Mouse (Mus musculus) embryonic facial prominence, embryonic 12.5 days (tissue): ENCODE measurements at regions not wholly inside any gene's neighbourhood (a gene's known extent, or its start where the extent isn't known, plus 50 kb on each side); places are given as distances from the start of the nearest gene placed in this dataset.
"Not testable (repeated sequence)": the region's sequence is repeated elsewhere in the genome, so short reads cannot be mapped to it uniquely, and the experiment has no call there.

Source experiments
- ATAC-seq: fragments of 200-750 bp; cut with Nextera tagmentation; 2 replicates; pipeline ENCODE4 v1.8.0; 2017; ENCODE audit not compliant: insufficient number of reproducible peaks, insufficient read depth, low FRiP score, low TSS enrichment
- H3K27ac ChIP-seq: fragments of 300-500 bp; sonication (generic); 2 replicates; pipeline ENCODE4 v1.5.1; 2016; ENCODE audit warnings: mild to moderate bottlenecking
- H3K27me3 ChIP-seq: fragments of 300-500 bp; sonication (generic); 2 replicates; pipeline ENCODE4 v1.6.1; 2016; ENCODE audit warnings: mild to moderate bottlenecking, moderate library complexity
- H3K36me3 ChIP-seq: fragments of 300-500 bp; sonication (generic); 2 replicates; pipeline ENCODE4 v1.6.1; 2016; ENCODE audit warnings: mild to moderate bottlenecking
- H3K4me1 ChIP-seq: fragments of 300-500 bp; sonication (generic); 2 replicates; pipeline ENCODE4 v1.6.1; 2016
- H3K4me2 ChIP-seq: fragments of 300-500 bp; sonication (generic); replicated peaks from 2 replicates; pipeline ENCODE4 v1.6.1; 2016; ENCODE audit warnings: mild to moderate bottlenecking, moderate library complexity
- H3K4me3 ChIP-seq: fragments of 300-500 bp; sonication (generic); 2 replicates; pipeline ENCODE4 v1.5.1; 2016; ENCODE audit warnings: mild to moderate bottlenecking
- H3K9ac ChIP-seq: fragments of 300-500 bp; sonication (generic); 2 replicates; pipeline ENCODE4 v1.6.1; 2016; ENCODE audit warnings: mild to moderate bottlenecking, moderate library complexity
- H3K9me3 ChIP-seq: fragments of 300-500 bp; sonication (generic); 2 replicates; pipeline ENCODE4 v1.6.1; 2016; ENCODE audit warnings: mild to moderate bottlenecking, moderate library complexity
- WGBS: fragments of 180-500 bp; shearing (Covaris S2); methylation state at CpG from one replicate; pipeline ENCODE4 v1.1.7; 2016; 5-methylcytosine and 5-hydroxymethylcytosine counted together

GRCm38 (mm10) chr3:9100761-9101160 lies 509.1 kb downstream of the Zfp704 start:
- Histone ChIP-seq H3K27me3 (no peaks in the 10 kb centered on the region), H3K9ac (no peak overlapping the region), H3K4me3 (no peak overlapping the region), H3K4me1 (no peaks in the 10 kb centered on the region), H3K36me3 (no peaks in the 10 kb centered on the region), H3K27ac (no peak overlapping the region), H3K4me2 (no peak overlapping the region), H3K9me3 (no peaks in the 10 kb centered on the region)
- 78% methylated on average over 8 of the region's 8 CpGs for WGBS
- no peak for ATAC-seq

GRCm38 (mm10) chr3:9098441-9098840 lies 511.4 kb downstream of the Zfp704 start:
- Histone ChIP-seq H3K27me3 (no peaks in the 10 kb centered on the region), H3K27ac (no peak overlapping the region), H3K4me2 (no peak overlapping the region), H3K9ac (no peak overlapping the region), H3K9me3 (no peaks in the 10 kb centered on the region), H3K4me1 (no peaks in the 10 kb centered on the region), H3K36me3 (no peaks in the 10 kb centered on the region), H3K4me3 (no peak overlapping the region)
- no peak for ATAC-seq
- 78% methylated on average over 10 of the region's 10 CpGs for WGBS

DNA sequence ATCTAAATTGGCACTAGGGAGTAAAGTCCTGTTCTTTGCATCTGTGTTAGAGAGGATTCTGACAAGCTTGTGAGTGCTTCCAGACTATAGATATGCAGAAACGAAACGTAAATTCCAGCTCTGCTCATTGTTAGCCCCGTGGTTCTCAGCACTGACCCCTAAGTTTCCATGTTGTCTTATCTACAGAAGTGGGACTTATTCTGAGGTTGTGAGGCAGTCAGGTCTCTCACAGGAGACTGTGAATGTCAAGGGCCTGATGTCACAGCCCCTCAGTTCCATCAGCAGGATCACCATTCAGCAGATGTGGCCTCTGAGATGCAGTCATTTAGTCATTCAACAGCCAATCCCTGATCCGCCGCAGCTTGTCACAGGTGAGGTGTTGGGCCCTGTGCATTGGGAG lies 525.8 kb downstream of the Zfp704 start:
- WGBS: 90% methylated on average over 5 of the region's 5 CpGs
- Histone ChIP-seq H3K27ac (no peak overlapping the region), H3K27me3 (no peaks in the 10 kb centered on the region), H3K36me3 (no peaks in the 10 kb centered on the region), H3K4me3 (no peak overlapping the region), H3K4me1 (no peaks in the 10 kb centered on the region), H3K9me3 (no peaks in the 10 kb centered on the region), H3K4me2 (no peak overlapping the region), H3K9ac (no peak overlapping the region)
- ATAC-seq: no peak

- Histone ChIP-seq H3K4me1 (no peaks in the 10 kb centered on the region), H3K27ac (no peak overlapping the region), H3K36me3 (no peaks in the 10 kb centered on the region), H3K4me3 (no peak overlapping the region), H3K9me3 (no peaks in the 10 kb centered on the region), H3K4me2 (no peak overlapping the region), H3K27me3 (no peaks in the 10 kb centered on the region), H3K9ac (no peak overlapping the region)
- ATAC-seq: no peak
- 69% methylated on average over 7 of the region's 7 CpGs for WGBS
These were observed 527.8 kb downstream of the Zfp704 start for GRCm38 (mm10) chr3:9082061-9082460.

GRCm38 (mm10) chr3:9078201-9078600 lies 531.7 kb downstream of the Zfp704 start:
- Histone ChIP-seq H3K9ac (no peak overlapping the region), H3K4me3 (no peak overlapping the region), H3K27me3 (no peaks in the 10 kb centered on the region), H3K9me3 (no peaks in the 10 kb centered on the region), H3K4me1 (no peaks in the 10 kb centered on the region), H3K36me3 (no peaks in the 10 kb centered on the region), H3K27ac (no peak overlapping the region), H3K4me2 (no peak overlapping the region)
- WGBS: 75% methylated on average over 2 of the region's 2 CpGs
- ATAC-seq: no peak

DNA sequence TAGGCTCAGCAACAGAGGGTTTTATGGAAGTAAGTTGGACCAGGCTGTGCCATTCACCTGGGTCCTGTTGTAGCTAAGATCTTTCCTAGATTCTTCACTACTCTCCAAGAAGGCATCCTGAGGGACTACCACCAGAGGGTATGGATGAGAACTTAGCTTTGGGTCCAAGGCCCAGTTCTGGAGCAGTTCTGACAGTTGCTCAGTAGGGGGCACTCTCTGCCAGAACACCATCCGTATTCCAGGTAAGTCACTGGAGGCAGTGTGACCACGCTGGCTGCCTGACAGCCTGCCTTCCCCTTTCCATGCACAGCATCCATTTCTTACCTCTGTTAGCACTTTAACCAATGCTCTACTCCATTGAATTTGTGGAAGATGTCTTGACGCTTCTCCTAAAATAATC lies 533.2 kb downstream of the Zfp704 start:
- ATAC-seq: no peak

DNA sequence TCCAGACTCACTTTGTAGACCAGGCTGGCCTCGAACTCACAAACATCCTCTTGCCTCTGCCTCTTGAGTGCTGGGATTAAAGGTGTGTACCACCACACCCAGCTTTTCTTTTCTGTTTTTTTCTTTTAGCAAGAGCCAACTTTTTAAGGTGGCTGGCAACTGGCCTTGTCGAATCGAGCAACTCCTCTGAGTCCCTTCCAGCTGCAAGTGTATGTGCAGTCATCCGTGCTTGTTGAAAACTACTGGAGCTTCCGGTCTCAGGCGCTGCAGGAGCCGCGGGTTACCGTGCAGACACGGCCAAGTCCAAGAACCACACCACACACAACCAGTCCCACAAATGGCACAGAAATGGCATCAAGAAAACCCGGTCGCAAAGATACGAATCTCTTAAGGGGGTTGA lies 537.4 kb downstream of the Zfp704 start:
- not testable (repeated sequence) for H3K27ac ChIP-seq, H3K4me3 ChIP-seq, ATAC-seq, H3K4me2 ChIP-seq, H3K9me3 ChIP-seq, H3K9ac ChIP-seq, H3K36me3 ChIP-seq, H3K4me1 ChIP-seq, H3K27me3 ChIP-seq
- WGBS: 88% methylated on average over 13 of the region's 13 CpGs

More for the DNA sequence above, 533.2 kb downstream of the Zfp704 start:
- WGBS: 19% methylated on average over 3 of the region's 3 CpGs
- Histone ChIP-seq H3K4me3 (no peak overlapping the region), H3K4me1 (no peaks in the 10 kb centered on the region), H3K27me3 (no peaks in the 10 kb centered on the region), H3K27ac (no peak overlapping the region), H3K4me2 (no peak overlapping the region), H3K9me3 (no peaks in the 10 kb centered on the region), H3K36me3 (no peaks in the 10 kb centered on the region), H3K9ac (no peak overlapping the region)

DNA sequence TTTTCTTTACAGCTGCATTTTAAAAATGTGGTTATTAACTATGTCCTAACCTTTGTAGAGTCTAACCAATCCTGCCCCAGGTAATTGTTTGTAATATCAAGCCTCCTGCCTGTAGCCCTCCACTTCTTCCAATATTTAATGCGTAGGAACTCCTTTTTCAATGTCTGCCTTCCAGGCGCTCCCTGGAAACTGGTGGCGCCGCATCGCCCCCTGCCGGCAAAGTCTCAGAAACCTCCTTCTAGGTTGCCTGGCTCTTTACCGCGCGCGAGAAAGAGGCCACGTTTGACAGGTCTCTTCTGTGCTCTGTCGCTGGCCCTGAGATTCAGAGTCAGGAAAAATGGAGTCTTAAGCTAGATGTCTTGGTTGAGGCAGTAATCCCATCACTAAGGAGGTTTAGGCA lies 542.8 kb downstream of the Zfp704 start:
- H3K27ac ChIP-seq: no peak overlapping the region
- no peak for ATAC-seq
- H3K27me3 ChIP-seq: no peaks in the 10 kb centered on the region
- no peaks in the 10 kb centered on the region for H3K9me3 ChIP-seq
- no peak overlapping the region for H3K4me3 ChIP-seq
- no peak overlapping the region for H3K9ac ChIP-seq
- WGBS: 3% methylated on average over 12 of the region's 12 CpGs
- no peak overlapping the region for H3K4me2 ChIP-seq
- H3K36me3 ChIP-seq: no peaks in the 10 kb centered on the region
- H3K4me1 ChIP-seq: no peaks in the 10 kb centered on the region

- Histone ChIP-seq H3K4me3 (no peak overlapping the region), H3K36me3 (no peaks in the 10 kb centered on the region), H3K9ac (no peak overlapping the region), H3K27ac (no peak overlapping the region), H3K27me3 (no peaks in the 10 kb centered on the region), H3K4me2 (no peak overlapping the region), H3K9me3 (no peaks in the 10 kb centered on the region), H3K4me1 (no peaks in the 10 kb centered on the region)
- no peak for ATAC-seq
- 77% methylated on average over 5 of the region's 5 CpGs for WGBS
These were observed 543.5 kb downstream of the Zfp704 start for GRCm38 (mm10) chr3:9066374-9066773.

- Histone ChIP-seq H3K4me1 (no peaks in the 10 kb centered on the region), H3K9me3 (no peaks in the 10 kb centered on the region), H3K9ac (no peak overlapping the region), H3K4me3 (no peak overlapping the region), H3K27ac (no peak overlapping the region), H3K36me3 (no peaks in the 10 kb centered on the region), H3K27me3 (no peaks in the 10 kb centered on the region), H3K4me2 (no peak overlapping the region)
- 84% methylated on average over 5 of the region's 5 CpGs for WGBS
- no peak for ATAC-seq
These were observed 544.0 kb downstream of the Zfp704 start for GRCm38 (mm10) chr3:9065892-9066291.

DNA sequence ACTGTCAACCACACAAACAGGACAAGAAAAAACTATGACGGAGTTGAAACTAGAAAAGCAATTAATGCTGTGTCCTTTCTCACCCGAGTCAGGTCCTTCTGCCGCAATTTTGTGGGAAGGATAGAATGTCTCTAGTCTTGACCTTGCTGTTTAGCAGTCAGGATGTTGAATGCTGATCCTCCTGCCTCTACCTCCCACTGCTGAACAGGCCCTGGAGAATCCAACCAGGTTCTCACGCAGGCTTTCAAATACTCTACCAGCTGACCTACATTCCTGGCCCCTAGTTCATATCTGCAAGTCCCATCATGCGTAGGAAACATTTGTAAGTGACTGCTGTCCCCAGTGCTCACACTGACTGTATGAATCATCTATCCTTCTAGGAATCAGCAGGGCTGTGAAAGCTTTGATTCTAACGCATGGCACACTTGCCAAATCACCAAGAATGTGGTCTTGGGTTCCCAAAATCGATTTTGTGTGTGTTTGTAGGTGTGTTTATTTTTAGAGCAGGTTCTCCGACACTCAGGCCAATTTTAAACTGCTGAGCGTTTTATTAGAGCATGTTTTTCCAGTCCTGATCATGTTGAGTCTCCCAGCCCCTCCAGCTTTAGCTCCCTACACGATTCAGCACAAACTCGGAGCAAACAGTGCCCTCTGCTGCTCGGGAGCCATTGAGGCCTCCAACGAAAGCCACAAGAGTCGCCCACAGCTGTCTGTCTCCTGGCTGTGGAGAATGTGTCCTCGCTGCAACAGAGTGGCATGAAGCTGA lies 545.4 kb downstream of the Zfp704 start:
- H3K27ac ChIP-seq: no peak overlapping the region
- H3K4me1 ChIP-seq: no peaks in the 10 kb centered on the region
- H3K4me3 ChIP-seq: no peak overlapping the region
- no peaks in the 10 kb centered on the region for H3K36me3 ChIP-seq
- ATAC-seq: 0 out of 2 replicates have a peak, but pooled peaks have one; percentile 47
- H3K4me2 ChIP-seq: no peak overlapping the region
- 39% methylated on average over 15 of the region's 15 CpGs for WGBS
- no peaks in the 10 kb centered on the region for H3K27me3 ChIP-seq
- H3K9ac ChIP-seq: no peak overlapping the region
- no peaks in the 10 kb centered on the region for H3K9me3 ChIP-seq

DNA sequence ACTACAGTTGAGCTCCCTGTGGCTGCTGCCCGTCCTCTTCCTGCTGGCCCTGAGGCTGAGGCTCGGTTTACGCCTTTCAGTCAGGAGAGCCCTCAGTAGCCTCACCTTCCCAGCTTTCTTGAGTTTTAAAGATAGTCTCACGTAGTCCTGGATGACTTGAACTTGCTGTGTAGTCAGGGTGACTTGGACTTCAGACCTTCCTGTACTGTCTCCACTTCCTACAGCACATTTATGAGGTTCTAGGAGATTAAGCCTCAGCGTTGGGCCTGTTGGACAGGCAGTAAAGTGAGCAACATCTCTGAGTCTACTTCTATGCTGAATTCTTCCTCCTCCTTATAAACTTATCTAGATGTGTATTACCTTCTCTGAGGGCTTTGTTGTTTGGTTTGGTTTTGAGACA lies 546.2 kb downstream of the Zfp704 start:
- Histone ChIP-seq H3K4me3 (no peak overlapping the region), H3K4me2 (no peak overlapping the region), H3K27me3 (no peaks in the 10 kb centered on the region), H3K36me3 (no peaks in the 10 kb centered on the region), H3K4me1 (no peaks in the 10 kb centered on the region), H3K9me3 (no peaks in the 10 kb centered on the region), H3K27ac (no peak overlapping the region), H3K9ac (no peak overlapping the region)
- no peak for ATAC-seq
- WGBS: 76% methylated on average over 5 of the region's 5 CpGs
